Comparison of ENCODE assay signal across 1 mouse cellular context in the genomic region with DNA sequence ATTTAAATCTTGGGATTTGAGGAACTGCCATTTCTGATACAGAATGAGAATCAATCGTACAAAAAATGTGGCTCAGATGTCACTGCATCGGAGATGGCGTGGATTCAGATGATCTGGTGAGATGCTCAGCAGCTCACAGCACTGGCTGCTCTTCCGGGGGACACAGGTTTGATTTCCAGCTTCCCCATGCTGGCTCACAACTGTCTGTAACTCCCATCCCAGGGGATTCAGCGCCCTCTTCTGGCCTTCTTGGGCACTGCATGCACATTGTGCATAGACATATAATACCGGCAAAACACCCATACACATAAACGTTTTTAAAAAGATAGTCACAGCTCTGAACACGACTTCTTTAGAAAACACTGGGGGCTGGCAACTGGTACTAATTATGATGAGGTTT.
TF ChIP-seq lines count a peak whose summit lies in the region.

No protein-coding gene starts in this region.

TF ChIP-seq in ES-E14, 5 proteins besides CTCF, POLR2A, EP300 and RAD21:
- TF ChIP-seq ZC3H11A (IDR thresholded peaks at IDR 0.05; ENCODE audit: borderline replicate concordance, low read depth, low read length) (0 out of 2 replicates have a peak, but pooled peaks have one; percentile 23), MAFK (IDR thresholded peaks at IDR 0.05; ENCODE audit: insufficient read depth, low read depth, low read length) (no peak)
